Mouse (Mus musculus): ENCODE data around the gene Astn1.

Gene Astn1

GRCm38 (mm10) chr1:158615202-158615601 is 253.1 kb downstream of the Astn1 start:
- no peak for DNase-seq (ENCODE audit: low spot score in 2 of 2)

DNA sequence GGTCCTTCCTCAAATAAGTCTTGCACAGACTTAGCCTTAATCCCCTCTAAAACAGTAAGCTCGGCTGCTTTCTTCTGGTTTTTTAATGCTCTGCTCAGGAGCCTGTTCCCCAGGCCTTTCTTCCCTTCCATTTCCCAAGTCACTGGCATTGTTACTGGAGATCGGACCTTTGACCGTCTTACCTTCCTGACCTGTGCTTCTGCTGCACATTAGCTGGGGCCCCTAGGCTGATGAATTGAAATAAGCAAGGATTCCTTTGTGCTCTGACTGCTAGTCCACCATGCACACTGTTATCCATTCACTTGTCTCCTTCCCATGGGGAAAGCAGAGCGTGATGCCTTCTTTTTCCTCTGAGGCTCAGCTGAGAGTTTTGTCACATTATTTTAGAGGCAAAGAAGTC is 255.9 kb downstream of the Astn1 start:
- DNase-seq (ENCODE audit: low spot score in 2 of 2), result no peak

DNA sequence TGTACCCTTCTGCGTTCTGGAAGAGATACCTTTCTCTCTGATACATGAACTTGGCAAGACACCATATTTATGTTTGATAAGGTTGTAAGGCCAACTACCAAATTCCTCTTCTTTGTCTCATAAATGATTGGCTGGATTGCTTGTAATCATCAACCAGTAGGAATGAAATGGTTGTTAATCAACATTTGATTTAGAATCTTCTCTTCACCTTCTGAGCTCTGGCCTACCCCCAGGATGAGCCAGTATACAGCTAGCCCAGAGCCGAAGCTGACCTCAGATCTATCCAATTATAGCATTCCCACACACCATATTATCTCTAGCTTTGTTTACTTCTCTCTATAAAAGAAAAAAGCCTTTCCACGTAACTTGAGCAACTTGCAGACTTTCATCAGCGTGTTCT is 270.9 kb downstream of the Astn1 start:
- no peak for DNase-seq (ENCODE audit: low spot score in 2 of 2)

- no peak for DNase-seq (ENCODE audit: low spot score in 2 of 2)
These were observed 271.4 kb downstream of the Astn1 start for GRCm38 (mm10) chr1:158633441-158633840.

GRCm38 (mm10) chr1:158641306-158641705 is 279.2 kb downstream of the Astn1 start:
- no peak for DNase-seq (ENCODE audit: low spot score in 2 of 2)

- no peak for DNase-seq (ENCODE audit: low spot score in 2 of 2)
These were observed 280.2 kb downstream of the Astn1 start for GRCm38 (mm10) chr1:158642247-158642646.

DNA sequence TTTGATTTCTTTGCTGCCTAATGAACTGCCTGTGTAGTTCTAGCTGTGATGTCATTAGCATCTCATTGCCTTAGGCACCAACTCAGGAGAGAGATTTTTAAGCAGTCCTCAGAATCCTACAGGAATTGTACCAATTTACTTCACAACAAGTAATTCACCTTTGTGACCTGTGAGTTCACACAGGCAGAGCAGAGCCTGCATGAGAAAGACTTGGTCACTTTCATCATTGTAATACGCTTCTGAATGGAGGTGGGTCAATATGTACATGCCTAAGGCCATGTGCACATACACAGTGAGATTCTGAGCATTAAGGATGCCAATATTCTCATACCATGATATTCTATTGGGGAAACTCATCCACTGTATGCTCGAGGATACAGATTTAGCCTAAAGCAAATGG is 290.7 kb downstream of the Astn1 start:
- DNase-seq (ENCODE audit: low spot score in 2 of 2), result no peak

GRCm38 (mm10) chr1:158653808-158654520 is 291.9 kb downstream of the Astn1 start:
- DNase-seq (ENCODE audit: low spot score in 2 of 2), result no peak

- no peak for DNase-seq (ENCODE audit: low spot score in 2 of 2)
These were observed 292.6 kb downstream of the Astn1 start for GRCm38 (mm10) chr1:158654571-158655205.

DNA sequence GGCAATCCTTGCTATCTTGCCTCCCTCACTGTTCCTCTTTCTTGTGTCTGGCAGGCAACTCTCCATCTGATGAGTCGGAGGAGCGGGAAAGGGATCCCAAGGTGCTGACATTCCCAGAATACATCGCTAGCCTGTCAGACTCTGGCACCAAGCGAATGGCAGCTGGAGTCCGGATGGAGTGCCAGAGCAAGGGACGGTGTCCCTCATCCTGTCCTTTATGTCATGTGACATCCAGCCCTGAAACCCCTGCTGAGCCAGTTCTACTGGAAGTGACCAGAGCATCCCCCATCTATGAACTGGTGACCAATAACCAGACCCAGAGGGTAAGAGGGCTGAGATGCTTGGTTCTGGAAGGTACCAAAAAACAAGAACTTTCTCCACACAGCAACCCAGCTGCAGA is 294.9 kb downstream of the Astn1 start:
- DNase-seq (ENCODE audit: low spot score in 2 of 2), result no peak

- no peak for DNase-seq (ENCODE audit: low spot score in 2 of 2)
These were observed 303.9 kb downstream of the Astn1 start for GRCm38 (mm10) chr1:158666001-158666400.

DNA sequence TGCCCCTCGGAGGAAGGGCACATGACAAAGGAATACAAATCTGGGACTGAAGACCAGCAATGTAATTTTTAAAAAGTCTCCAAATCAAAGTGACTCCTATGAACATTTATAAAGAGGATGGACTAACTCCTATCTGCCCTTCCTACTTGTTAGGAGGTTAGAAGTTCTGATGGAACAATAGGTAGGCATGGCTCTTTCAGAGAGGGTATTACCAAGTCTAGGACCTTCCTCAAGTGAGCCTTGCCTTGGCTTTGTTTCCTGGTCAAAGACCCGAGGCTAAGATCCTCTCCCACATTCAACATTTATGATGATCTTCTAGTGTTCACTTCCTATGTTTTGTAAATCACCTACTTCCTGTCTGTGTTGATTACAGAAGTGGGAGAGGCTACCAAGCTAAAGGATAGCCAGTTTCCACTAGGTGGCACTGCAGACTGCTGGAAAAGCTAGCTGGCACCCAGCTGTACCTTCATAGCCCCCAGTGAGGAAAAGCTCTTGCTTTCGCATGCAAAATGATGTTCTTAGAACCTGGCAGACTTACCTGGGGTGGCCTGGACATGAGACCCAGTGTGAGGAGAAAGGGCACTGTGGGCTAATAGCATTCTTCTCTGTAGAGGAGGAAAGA is 308.0 kb downstream of the Astn1 start:
- DNase-seq (ENCODE audit: low spot score in 2 of 2), result peak; percentile 40 to 46

GRCm38 (mm10) chr1:158687726-158688125 is 325.7 kb downstream of the Astn1 start:
- no peak for DNase-seq (ENCODE audit: low spot score in 2 of 2)

DNA sequence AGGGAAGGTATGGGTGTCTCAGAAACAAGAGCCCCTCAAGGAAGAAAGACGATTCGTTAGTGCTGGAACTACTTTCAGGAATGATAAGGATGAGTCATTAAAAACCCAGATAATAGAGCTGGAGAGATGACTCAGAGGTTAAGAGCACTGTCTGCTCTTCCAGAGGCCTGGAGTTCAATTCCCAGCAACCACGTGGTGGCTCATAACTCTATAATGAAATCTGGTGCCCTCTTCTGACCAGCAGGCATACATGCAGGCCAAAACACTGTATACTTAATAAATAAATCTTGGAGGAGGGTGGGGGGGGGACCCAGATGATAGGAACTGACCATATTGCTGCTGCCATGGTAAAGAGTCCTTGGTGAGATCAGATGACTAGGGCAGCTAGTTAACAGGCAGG is 335.4 kb downstream of the Astn1 start:
- DNase-seq (ENCODE audit: low spot score in 2 of 2), result no peak

DNA sequence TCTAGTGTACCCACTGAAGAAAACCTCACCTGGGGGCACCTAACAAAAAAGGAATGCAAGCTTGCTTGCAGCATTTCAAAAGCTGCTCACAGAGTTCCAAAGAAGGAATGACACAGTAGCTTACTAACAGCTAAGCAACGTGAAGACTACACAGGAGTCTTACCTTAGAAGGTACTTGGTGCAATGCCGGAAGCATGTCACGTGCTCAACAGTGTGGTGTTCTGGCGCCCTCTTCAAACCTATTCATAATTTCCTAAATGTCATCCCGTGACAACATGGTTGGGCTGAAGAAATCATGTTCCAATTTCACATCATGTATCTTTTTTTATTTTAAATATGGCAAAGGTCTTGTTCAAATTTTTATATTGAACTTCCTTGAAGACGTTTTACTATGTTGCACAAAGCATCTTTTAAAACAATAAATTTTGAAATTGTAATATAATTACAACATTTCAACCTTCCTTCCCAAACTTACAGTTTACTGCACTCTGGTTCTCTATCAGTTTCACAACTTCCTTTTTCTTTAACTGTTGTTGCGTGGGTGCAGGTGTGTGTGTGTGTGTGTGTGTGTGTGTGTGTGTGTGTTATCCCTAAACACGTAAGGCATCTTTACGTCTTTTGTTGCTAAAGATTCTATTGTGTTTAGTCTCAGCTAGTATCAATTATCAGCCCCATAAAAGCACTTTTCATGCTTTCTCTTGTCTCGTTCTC is 335.9 kb downstream of the Astn1 start:
- DNase-seq (ENCODE audit: low spot score in 2 of 2), result no peak

DNA sequence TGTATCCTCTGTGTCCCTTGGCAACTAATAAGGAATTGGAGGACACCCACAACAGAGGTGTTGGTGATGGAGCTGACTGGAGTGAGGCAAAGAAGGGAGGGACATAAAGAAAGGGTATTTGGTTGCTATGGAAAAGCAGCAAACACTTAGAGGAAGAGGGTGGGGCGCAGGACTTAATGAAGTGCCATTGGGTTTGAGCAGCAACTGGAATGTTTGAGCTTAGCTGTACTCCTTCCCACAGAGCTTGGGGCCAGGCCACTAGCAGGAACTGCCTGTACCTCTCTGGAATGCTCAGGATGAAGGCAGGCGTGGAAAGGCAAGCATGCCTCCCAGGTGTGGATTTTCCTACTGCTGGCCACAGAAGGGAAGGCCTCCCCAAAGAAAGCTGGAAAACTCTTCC is 337.2 kb downstream of the Astn1 start:
- DNase-seq (ENCODE audit: low spot score in 2 of 2), result no peak

GRCm38 (mm10) chr1:158700147-158700546 is 338.1 kb downstream of the Astn1 start:
- no peak for DNase-seq (ENCODE audit: low spot score in 2 of 2)

- DNase-seq (ENCODE audit: low spot score in 2 of 2), result no peak
These were observed 339.3 kb downstream of the Astn1 start for GRCm38 (mm10) chr1:158701336-158701735.

GRCm38 (mm10) chr1:158713301-158714095 is 351.4 kb downstream of the Astn1 start:
- DNase-seq (ENCODE audit: low spot score in 2 of 2), result peak; percentile 3 to 21

GRCm38 (mm10) chr1:158732868-158733496 is 370.9 kb downstream of the Astn1 start:
- DNase-seq (ENCODE audit: low spot score in 2 of 2), result no peak
